Mouse (Mus musculus): ENCODE results near the gene Abhd16b. TPM values are rescaled to one million over a fixed set of nuclear protein-coding genes. Genes with fewer than 3 reads are reported as not detected.
"Not testable (repeated sequence)": the region's sequence is repeated elsewhere in the genome, so short reads cannot be mapped to it uniquely, and the experiment has no call there.

Gene Abhd16b
- polyA plus RNA-seq, 1 experiment from 2014 or later, result 0.18 TPM

DNA sequence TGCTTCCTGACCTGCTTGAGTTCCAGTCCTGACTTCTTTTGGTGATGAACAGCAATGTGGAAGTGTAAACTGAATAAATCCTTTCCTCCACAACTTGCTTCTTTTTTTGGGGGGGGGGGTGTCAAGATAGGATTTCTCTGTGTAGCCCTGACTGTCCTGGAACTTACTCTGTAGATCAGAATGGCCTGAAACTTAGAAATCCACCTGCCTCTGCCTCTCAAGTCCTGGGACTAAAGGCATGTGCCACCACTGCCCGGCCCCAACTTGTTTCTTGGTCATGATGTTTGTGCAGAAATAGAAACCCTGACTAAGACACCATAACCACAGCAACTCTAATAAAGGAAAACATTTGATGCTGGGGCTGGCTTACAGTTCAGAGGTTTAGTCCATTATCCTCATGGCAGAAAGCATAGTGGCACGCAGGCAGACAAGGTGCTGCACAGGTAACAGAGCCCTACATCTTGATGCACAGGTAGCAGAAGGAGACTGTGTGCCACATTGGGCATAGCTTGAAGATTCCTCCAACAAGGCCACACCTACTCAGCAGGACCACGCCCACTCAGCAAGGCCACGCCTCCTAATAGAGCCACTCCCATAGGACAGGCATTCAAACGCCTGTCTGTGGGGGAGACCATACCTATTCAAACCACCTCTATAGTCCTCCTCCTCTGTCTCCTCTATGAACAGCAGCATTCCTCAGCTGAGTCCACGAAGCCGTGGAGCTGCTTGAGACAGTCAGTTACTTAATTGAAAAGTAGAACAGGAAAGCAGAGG lies 1.4 kb upstream of the Abhd16b start:
- no peaks in the 10 kb centered on the region for H3K9me3 ChIP-seq (ENCODE audit: control insufficient read depth, low read length)
- no peak for ATAC-seq (ENCODE audit: insufficient number of reproducible peaks, insufficient read depth, low FRiP score, low read depth)
- H3K4me3 ChIP-seq (ENCODE audit: control insufficient read depth in 1 of 2, insufficient read depth in 1 of 2, low read depth in 1 of 2, low read length in 2 of 2), result no peak overlapping the region
- H3K27ac ChIP-seq (replicated peaks in 1 of 2; ENCODE audit: control insufficient read depth in 1 of 2, insufficient read depth in 1 of 2, low read depth in 2 of 2, low read length in 2 of 2), result no peak overlapping the region
- WGBS, result 30% methylated on average over 7 of the region's 7 CpGs
- H3K4me1 ChIP-seq (ENCODE audit: control insufficient read depth in 2 of 2, insufficient read depth in 2 of 2, low read length in 2 of 2), result peaks cover 9 to 17% of the 10 kb centered on the region in 2 experiments
- H3K9ac ChIP-seq (ENCODE audit: low read length), result no peak overlapping the region
- H3K27me3 ChIP-seq (ENCODE audit: control insufficient read depth, insufficient read depth, low read length), result no peaks in the 10 kb centered on the region
- no peaks in the 10 kb centered on the region for H3K36me3 ChIP-seq (ENCODE audit: control insufficient read depth, insufficient read depth, low read length)
- H3K4me2 ChIP-seq (ENCODE audit: low read length), result no peak overlapping the region

- Histone ChIP-seq H3K27ac (replicated peaks in 1 of 2; ENCODE audit: control insufficient read depth in 1 of 2, insufficient read depth in 1 of 2, low read depth in 2 of 2, low read length in 2 of 2) (no peak overlapping the region), H3K4me3 (ENCODE audit: control insufficient read depth in 1 of 2, insufficient read depth in 1 of 2, low read depth in 1 of 2, low read length in 2 of 2) (no peak overlapping the region), H3K27me3 (ENCODE audit: control insufficient read depth, insufficient read depth, low read length) (no peaks in the 10 kb centered on the region), H3K9me3 (ENCODE audit: control insufficient read depth, low read length) (no peaks in the 10 kb centered on the region), H3K4me2 (ENCODE audit: low read length) (no peak overlapping the region), H3K4me1 (ENCODE audit: control insufficient read depth in 2 of 2, insufficient read depth in 2 of 2, low read length in 2 of 2) (peaks cover 7 to 11% of the 10 kb centered on the region in 2 experiments), H3K9ac (ENCODE audit: low read length) (no peak overlapping the region), H3K36me3 (ENCODE audit: control insufficient read depth, insufficient read depth, low read length) (no peaks in the 10 kb centered on the region)
- 46% methylated on average over 3 of the region's 3 CpGs for WGBS
- no peak for ATAC-seq (ENCODE audit: insufficient number of reproducible peaks, insufficient read depth, low FRiP score, low read depth)
These were observed 800 bp upstream of the Abhd16b start for GRCm38 (mm10) chr2:181492206-181492605.

DNA sequence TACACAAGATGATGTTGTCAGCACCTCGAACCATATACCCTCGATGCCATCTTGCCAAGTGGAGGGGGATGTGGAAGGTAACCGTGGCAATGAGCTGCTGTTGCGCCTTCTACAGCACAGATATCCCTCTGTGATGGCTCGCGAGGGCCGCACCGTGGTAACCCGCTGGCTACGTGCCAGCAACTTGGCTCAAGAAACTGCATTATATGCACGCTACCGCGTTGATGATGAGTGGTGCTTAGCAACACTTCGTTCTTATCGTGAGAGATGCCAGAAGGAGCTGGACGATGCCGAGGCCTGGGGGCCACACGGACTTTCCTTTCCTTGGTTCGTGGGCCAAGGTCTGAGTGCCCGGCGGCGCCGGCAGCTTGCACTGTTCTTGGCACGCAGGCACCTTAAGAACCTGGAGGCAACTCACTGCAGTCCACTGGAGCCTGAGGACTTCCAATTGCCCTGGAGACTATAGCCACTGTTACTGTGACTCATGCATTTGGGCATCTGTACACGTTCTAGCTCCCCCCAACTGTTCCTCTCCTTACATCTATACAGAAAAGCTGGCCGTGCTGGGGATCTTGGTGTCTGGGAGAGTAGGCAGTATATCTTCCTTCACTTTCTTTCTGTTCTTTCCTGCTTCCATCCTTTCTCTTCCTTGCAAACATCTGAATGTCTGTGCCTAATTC lies 1.4 kb downstream of the Abhd16b start:
- Histone ChIP-seq H3K36me3 (ENCODE audit: control insufficient read depth, insufficient read depth, low read length) (peaks cover under 1% of the 10 kb centered on the region), H3K4me3 (ENCODE audit: control insufficient read depth in 1 of 2, insufficient read depth in 1 of 2, low read depth in 1 of 2, low read length in 2 of 2) (no peak overlapping the region), H3K9me3 (ENCODE audit: control insufficient read depth, low read length) (no peaks in the 10 kb centered on the region), H3K27ac (replicated peaks in 1 of 2; ENCODE audit: control insufficient read depth in 1 of 2, insufficient read depth in 1 of 2, low read depth in 2 of 2, low read length in 2 of 2) (no peak overlapping the region), H3K4me1 (ENCODE audit: control insufficient read depth in 2 of 2, insufficient read depth in 2 of 2, low read length in 2 of 2) (peaks cover 2 to 14% of the 10 kb centered on the region in 2 experiments; a peak in 3 of 4 replicates), H3K9ac (ENCODE audit: low read length) (no peak overlapping the region), H3K27me3 (ENCODE audit: control insufficient read depth, insufficient read depth, low read length) (no peaks in the 10 kb centered on the region), H3K4me2 (ENCODE audit: low read length) (no peak overlapping the region)
- no peak for ATAC-seq (ENCODE audit: insufficient number of reproducible peaks, insufficient read depth, low FRiP score, low read depth)
- 62% methylated on average over 26 of the region's 26 CpGs for WGBS

GRCm38 (mm10) chr2:181495845-181496244 lies 2.8 kb downstream of the Abhd16b start:
- peaks cover 2 to 14% of the 10 kb centered on the region in 2 experiments; a peak in 3 of 4 replicates for H3K4me1 ChIP-seq (ENCODE audit: control insufficient read depth in 2 of 2, insufficient read depth in 2 of 2, low read length in 2 of 2)
- not testable (repeated sequence) for H3K4me3 ChIP-seq (ENCODE audit: control insufficient read depth in 1 of 2, insufficient read depth in 1 of 2, low read depth in 1 of 2, low read length in 2 of 2); H3K9me3 ChIP-seq (ENCODE audit: control insufficient read depth, low read length); H3K27me3 ChIP-seq (ENCODE audit: control insufficient read depth, insufficient read depth, low read length); ATAC-seq (ENCODE audit: insufficient number of reproducible peaks, insufficient read depth, low FRiP score, low read depth); H3K9ac ChIP-seq (ENCODE audit: low read length)
- H3K36me3 ChIP-seq (ENCODE audit: control insufficient read depth, insufficient read depth, low read length), result peaks cover 14% of the 10 kb centered on the region
- H3K27ac ChIP-seq (replicated peaks in 1 of 2; ENCODE audit: control insufficient read depth in 1 of 2, insufficient read depth in 1 of 2, low read depth in 2 of 2, low read length in 2 of 2), result peak overlapping the region in 1 of 2 experiments; percentile 91; a peak in 1 of 4 replicates
- 53% methylated on average over 8 of the region's 8 CpGs for WGBS
- peak overlapping the region; percentile 91; the same call in 1 of the 2 replicates for H3K4me2 ChIP-seq (ENCODE audit: low read length)

GRCm38 (mm10) chr2:181496281-181496680 lies 3.3 kb downstream of the Abhd16b start:
- peaks cover 2 to 14% of the 10 kb centered on the region in 2 experiments; a peak in 3 of 4 replicates for H3K4me1 ChIP-seq (ENCODE audit: control insufficient read depth in 2 of 2, insufficient read depth in 2 of 2, low read length in 2 of 2)
- H3K36me3 ChIP-seq (ENCODE audit: control insufficient read depth, insufficient read depth, low read length), result peaks cover 19% of the 10 kb centered on the region
- peak overlapping the region; percentile 84 to 95 for H3K4me3 ChIP-seq (ENCODE audit: control insufficient read depth in 1 of 2, insufficient read depth in 1 of 2, low read depth in 1 of 2, low read length in 2 of 2)
- H3K27ac ChIP-seq (replicated peaks in 1 of 2; ENCODE audit: control insufficient read depth in 1 of 2, insufficient read depth in 1 of 2, low read depth in 2 of 2, low read length in 2 of 2), result peak overlapping the region; percentile 83 to 91
- H3K9ac ChIP-seq (ENCODE audit: low read length), result peak overlapping the region; percentile 93
- WGBS, result 15% methylated on average over 8 of the region's 8 CpGs
- no peaks in the 10 kb centered on the region for H3K27me3 ChIP-seq (ENCODE audit: control insufficient read depth, insufficient read depth, low read length)
- peak; percentile 52; the same call in 1 of the 2 replicates for ATAC-seq (ENCODE audit: insufficient number of reproducible peaks, insufficient read depth, low FRiP score, low read depth)
- no peaks in the 10 kb centered on the region for H3K9me3 ChIP-seq (ENCODE audit: control insufficient read depth, low read length)
- H3K4me2 ChIP-seq (ENCODE audit: low read length), result peak overlapping the region; percentile 91

- Histone ChIP-seq H3K36me3 (ENCODE audit: control insufficient read depth, insufficient read depth, low read length) (peaks cover 26% of the 10 kb centered on the region), H3K9ac (ENCODE audit: low read length) (peak within 1 kb of the TSS; percentile 93), H3K4me2 (ENCODE audit: low read length) (peak within 1 kb of the TSS; percentile 91), H3K27ac (replicated peaks in 1 of 2; ENCODE audit: control insufficient read depth in 1 of 2, insufficient read depth in 1 of 2, low read depth in 2 of 2, low read length in 2 of 2) (peak within 1 kb of the TSS; percentile 91 to 96), H3K27me3 (ENCODE audit: control insufficient read depth, insufficient read depth, low read length) (no peaks in the 10 kb centered on the region), H3K4me3 (ENCODE audit: control insufficient read depth in 1 of 2, insufficient read depth in 1 of 2, low read depth in 1 of 2, low read length in 2 of 2) (peak within 1 kb of the TSS; percentile 84 to 95), H3K4me1 (ENCODE audit: control insufficient read depth in 2 of 2, insufficient read depth in 2 of 2, low read length in 2 of 2) (peaks cover 2 to 14% of the 10 kb centered on the region in 2 experiments; a peak in 3 of 4 replicates), H3K9me3 (ENCODE audit: control insufficient read depth, low read length) (no peaks in the 10 kb centered on the region)
- WGBS, result under 1% methylated on average over 46 of the region's 46 CpGs
- peak; percentile 95 for ATAC-seq (ENCODE audit: insufficient number of reproducible peaks, insufficient read depth, low FRiP score, low read depth)
These were observed 4.0 kb downstream of the Abhd16b start, which contains the start of gene Tpd52l2 for GRCm38 (mm10) chr2:181496831-181497547. Gene Tpd52l2, plus strand, starts transcription at chr2:181497142.

- H3K9me3 ChIP-seq (ENCODE audit: control insufficient read depth, low read length), result no peaks in the 10 kb centered on the region
- peak; percentile 44 for ATAC-seq (ENCODE audit: insufficient number of reproducible peaks, insufficient read depth, low FRiP score, low read depth)
- H3K9ac ChIP-seq (ENCODE audit: low read length), result peak overlapping the region; percentile 93
- H3K36me3 ChIP-seq (ENCODE audit: control insufficient read depth, insufficient read depth, low read length), result peaks cover 31% of the 10 kb centered on the region
- H3K4me2 ChIP-seq (ENCODE audit: low read length), result peak overlapping the region; percentile 91
- H3K4me1 ChIP-seq (ENCODE audit: control insufficient read depth in 2 of 2, insufficient read depth in 2 of 2, low read length in 2 of 2), result peaks cover 2 to 14% of the 10 kb centered on the region in 2 experiments; a peak in 3 of 4 replicates
- no peaks in the 10 kb centered on the region for H3K27me3 ChIP-seq (ENCODE audit: control insufficient read depth, insufficient read depth, low read length)
- under 1% methylated on average over 12 of the region's 12 CpGs for WGBS
- H3K4me3 ChIP-seq (ENCODE audit: control insufficient read depth in 1 of 2, insufficient read depth in 1 of 2, low read depth in 1 of 2, low read length in 2 of 2), result peak overlapping the region; percentile 84 to 95
- peak overlapping the region; percentile 91 to 96 for H3K27ac ChIP-seq (replicated peaks in 1 of 2; ENCODE audit: control insufficient read depth in 1 of 2, insufficient read depth in 1 of 2, low read depth in 2 of 2, low read length in 2 of 2)
These were observed 4.5 kb downstream of the Abhd16b start for GRCm38 (mm10) chr2:181497548-181497875.

Measured in heart, embryonic 14.5 days (tissue).